Mouse (Mus musculus) bone marrow macrophage, adult 2 months (primary cell): ENCODE data around the gene Parm1.

Experiments used
- CTCF ChIP-seq: IDR thresholded peaks from 2 replicates; pipeline ENCODE4 v1.5.1; 2012; ENCODE audit warnings: low read depth, mild to moderate bottlenecking, low read length, moderate library complexity
- POLR2A ChIP-seq: IDR thresholded peaks from 2 replicates; pipeline ENCODE4 v1.6.1; 2012; ENCODE audit warnings: mild to moderate bottlenecking, low read depth, low read length, borderline replicate concordance

GRCm38 (mm10) chr5:91565458-91565857, 48.0 kb downstream of the Parm1 start:
- TF ChIP-seq POLR2A: no peak
- no peak for TF ChIP-seq CTCF
